Mouse (Mus musculus) erythroid progenitor cell, adult 5-6 weeks (primary cell): ENCODE measurements around the gene Creb3. TPM values are rescaled to one million over a fixed set of nuclear protein-coding genes. Genes with fewer than 3 reads are reported as not detected.

Experiments used
- ATAC-seq: replicated peaks from 2 replicates; pipeline ENCODE4 v1.8.0; 2016; ENCODE audit warnings: moderate number of reproducible peaks, mild to moderate bottlenecking, moderate TSS enrichment, inconsistent platforms; ENCODE audit not compliant: poor library complexity, low FRiP score, severe bottlenecking
- total RNA-seq, 2 experiments: library from RNA; stranded (forward) in 1 of 2; stranded (reverse) in 1 of 2; fragments of 150-400 nt in 1 of 2; fragments of 186-747, 209-891 nt in 1 of 2; gene quantifications; 2 replicates each; pipeline versions ENCODE4 v1.2.3 to v1.2.4; 2015 to 2017; ENCODE audit warnings: low replicate concordance in 2 of 2

The Creb3 gene
- total RNA-seq, 2 experiments from 2014 or later, result 8.0 to 45.0 TPM

- peak; percentile 82 for ATAC-seq
Measured at GRCm38 (mm10) chr4:43613060-43613730, 51.1 kb downstream of the Creb3 start.

Other genes with a start within 250 kb of the Creb3 start
- gene Rusc2, start 180.4 kb upstream of the Creb3 start, total RNA-seq (2015; ENCODE audit: low replicate concordance), result not detected in 2 replicates
- not detected in 2 replicates for gene Rusc2, start 180.4 kb upstream of the Creb3 start, total RNA-seq (2017; ENCODE audit: low replicate concordance)
- gene Fam166b, start 133.2 kb upstream of the Creb3 start, total RNA-seq (2015; ENCODE audit: low replicate concordance), result not detected in 2 replicates
- not detected in 2 replicates for gene Fam166b, start 133.2 kb upstream of the Creb3 start, total RNA-seq (2017; ENCODE audit: low replicate concordance)
- 0.84 and 2.5 TPM in 2 replicates for gene Tesk1, start 120.4 kb upstream of the Creb3 start, total RNA-seq (2015; ENCODE audit: low replicate concordance)
- 0.23 and 0.77 TPM in 2 replicates for gene Tesk1, start 120.4 kb upstream of the Creb3 start, total RNA-seq (2017; ENCODE audit: low replicate concordance)
- gene Cd72, start 107.7 kb upstream of the Creb3 start, total RNA-seq (2015; ENCODE audit: low replicate concordance), result 17.2 and 22.3 TPM in 2 replicates
- 23.1 and 23.5 TPM in 2 replicates for gene Cd72, start 107.7 kb upstream of the Creb3 start, total RNA-seq (2017; ENCODE audit: low replicate concordance)
- gene Sit1, start 78.6 kb upstream of the Creb3 start, total RNA-seq (2015; ENCODE audit: low replicate concordance), result not detected in 2 replicates
- gene Sit1, start 78.6 kb upstream of the Creb3 start, total RNA-seq (2017; ENCODE audit: low replicate concordance), result 3.2 TPM in 1 of 2 replicates, not detected in the other
- 26.0 and 46.9 TPM in 2 replicates for gene Ccdc107, start 69.4 kb upstream of the Creb3 start, total RNA-seq (2015; ENCODE audit: low replicate concordance)
- 38.5 and 41.1 TPM in 2 replicates for gene Ccdc107, start 69.4 kb upstream of the Creb3 start, total RNA-seq (2017; ENCODE audit: low replicate concordance)
- gene Arhgef39, start 62.6 kb upstream of the Creb3 start, total RNA-seq (2015; ENCODE audit: low replicate concordance), result 233 and 242 TPM in 2 replicates
- 202 and 213 TPM in 2 replicates for gene Arhgef39, start 62.6 kb upstream of the Creb3 start, total RNA-seq (2017; ENCODE audit: low replicate concordance)
- gene Car9, start 55.4 kb upstream of the Creb3 start, total RNA-seq (2015; ENCODE audit: low replicate concordance), result 1.7 TPM in 1 of 2 replicates, not detected in the other
- not detected in 2 replicates for gene Car9, start 55.4 kb upstream of the Creb3 start, total RNA-seq (2017; ENCODE audit: low replicate concordance)
- gene Tpm2, start 38.6 kb upstream of the Creb3 start, total RNA-seq (2015; ENCODE audit: low replicate concordance), result not detected in 2 replicates
- not detected in 2 replicates for gene Tpm2, start 38.6 kb upstream of the Creb3 start, total RNA-seq (2017; ENCODE audit: low replicate concordance)
- gene Tln1, start 359 bp downstream of the Creb3 start, total RNA-seq (2015; ENCODE audit: low replicate concordance), result 111 and 144 TPM in 2 replicates
- gene Tln1, start 359 bp downstream of the Creb3 start, total RNA-seq (2017; ENCODE audit: low replicate concordance), result 643 and 746 TPM in 2 replicates
- gene Rgp1, start 16.4 kb downstream of the Creb3 start, total RNA-seq (2015; ENCODE audit: low replicate concordance), result 29.2 and 31.0 TPM in 2 replicates
- 10.1 and 32.7 TPM in 2 replicates for gene Rgp1, start 16.4 kb downstream of the Creb3 start, total RNA-seq (2017; ENCODE audit: low replicate concordance)
- 22.3 and 28.1 TPM in 2 replicates for gene Gba2, start 16.5 kb downstream of the Creb3 start, total RNA-seq (2015; ENCODE audit: low replicate concordance)
- 23.5 and 32.1 TPM in 2 replicates for gene Gba2, start 16.5 kb downstream of the Creb3 start, total RNA-seq (2017; ENCODE audit: low replicate concordance)
- gene Msmp, start 22.2 kb downstream of the Creb3 start, total RNA-seq (2015; ENCODE audit: low replicate concordance), result not detected in 2 replicates
- not detected in 2 replicates for gene Msmp, start 22.2 kb downstream of the Creb3 start, total RNA-seq (2017; ENCODE audit: low replicate concordance)
- 10.8 TPM in 1 of 2 replicates, not detected in the other for gene Npr2, start 69.6 kb downstream of the Creb3 start, total RNA-seq (2015; ENCODE audit: low replicate concordance)
- 0.13 TPM in 1 of 2 replicates, not detected in the other for gene Npr2, start 69.6 kb downstream of the Creb3 start, total RNA-seq (2017; ENCODE audit: low replicate concordance)
- not detected in 2 replicates for gene Spag8, start 91.3 kb downstream of the Creb3 start, total RNA-seq (2015; ENCODE audit: low replicate concordance)
- 3.9 TPM in 1 of 2 replicates, not detected in the other for gene Spag8, start 91.3 kb downstream of the Creb3 start, total RNA-seq (2017; ENCODE audit: low replicate concordance)
- gene Hint2, start 94.1 kb downstream of the Creb3 start, total RNA-seq (2015; ENCODE audit: low replicate concordance), result 18.9 and 26.7 TPM in 2 replicates
- 6.5 and 12.0 TPM in 2 replicates for gene Hint2, start 94.1 kb downstream of the Creb3 start, total RNA-seq (2017; ENCODE audit: low replicate concordance)
- gene Tmem8b, start 106.6 kb downstream of the Creb3 start, total RNA-seq (2015; ENCODE audit: low replicate concordance), result 1.4 TPM in 1 of 2 replicates, not detected in the other
- gene Tmem8b, start 106.6 kb downstream of the Creb3 start, total RNA-seq (2017; ENCODE audit: low replicate concordance), result 0.64 TPM in 1 of 2 replicates, not detected in the other
- not detected in 2 replicates for gene Fam221b, start 106.8 kb downstream of the Creb3 start, total RNA-seq (2015; ENCODE audit: low replicate concordance)
- 1.7 TPM in 1 of 2 replicates, not detected in the other for gene Fam221b, start 106.8 kb downstream of the Creb3 start, total RNA-seq (2017; ENCODE audit: low replicate concordance)
- not detected in 2 replicates for gene Olfr70, start 138.5 kb downstream of the Creb3 start, total RNA-seq (2015; ENCODE audit: low replicate concordance)
- not detected in 2 replicates for gene Olfr70, start 138.5 kb downstream of the Creb3 start, total RNA-seq (2017; ENCODE audit: low replicate concordance)
- gene Olfr71, start 147.9 kb downstream of the Creb3 start, total RNA-seq (2015; ENCODE audit: low replicate concordance), result not detected in 2 replicates
- not detected in 2 replicates for gene Olfr71, start 147.9 kb downstream of the Creb3 start, total RNA-seq (2017; ENCODE audit: low replicate concordance)
- gene Hrct1, start 164.9 kb downstream of the Creb3 start, total RNA-seq (2015; ENCODE audit: low replicate concordance), result not detected in 2 replicates
- not detected in 2 replicates for gene Hrct1, start 164.9 kb downstream of the Creb3 start, total RNA-seq (2017; ENCODE audit: low replicate concordance)
- not detected in 2 replicates for gene Spaar, start 167.7 kb downstream of the Creb3 start, total RNA-seq (2015; ENCODE audit: low replicate concordance)
- gene Spaar, start 167.7 kb downstream of the Creb3 start, total RNA-seq (2017; ENCODE audit: low replicate concordance), result not detected in 2 replicates
- gene Olfr159, start 208.7 kb downstream of the Creb3 start, total RNA-seq (2015; ENCODE audit: low replicate concordance), result not detected in 2 replicates
- not detected in 2 replicates for gene Olfr159, start 208.7 kb downstream of the Creb3 start, total RNA-seq (2017; ENCODE audit: low replicate concordance)